Mouse (Mus musculus) lung, postnatal 4 days (tissue): ENCODE measurements around the gene Gli2.
A peak's percentile ranks its signal among the peaks of the same experiment; 100 is the strongest.

ENCODE experiments used
- DNase-seq, 2 experiments: peaks; one replicate each; pipeline ENCODE4 v3.0.0; 2021

Gli2 gene

DNA sequence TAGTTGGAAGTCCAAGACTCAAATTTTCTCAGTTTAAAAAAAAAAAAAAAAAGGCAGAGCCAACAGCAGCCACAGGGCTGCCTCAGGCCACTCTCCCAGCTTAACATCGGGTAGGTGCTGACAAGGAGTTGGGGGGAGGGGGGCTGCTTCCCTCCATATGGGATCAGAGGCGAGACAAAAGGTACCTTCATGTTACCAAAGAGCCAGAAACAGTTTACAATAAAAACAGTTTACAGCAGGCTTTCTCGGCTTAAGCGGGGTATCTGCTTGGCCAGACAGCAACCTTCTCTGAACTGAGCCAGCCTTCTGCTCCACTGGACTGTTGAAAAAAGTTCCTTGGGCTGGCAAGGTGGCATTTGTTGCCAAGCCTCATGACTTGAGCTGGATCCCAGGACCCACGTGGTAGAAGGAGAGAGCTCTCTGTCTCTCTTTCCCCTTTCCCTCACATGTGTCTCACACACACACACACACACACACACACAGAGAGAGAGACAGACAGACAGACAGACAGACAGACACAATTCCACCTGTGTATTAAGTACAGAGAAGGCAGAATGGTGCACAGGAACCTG lies 113.1 kb downstream of the Gli2 start:
- DNase-seq, result no peak

GRCm38 (mm10) chr1:118938206-118938605 lies 115.2 kb downstream of the Gli2 start:
- DNase-seq, result no peak

- peak in 1 of 2 experiments; percentile 43 for DNase-seq
Observed at GRCm38 (mm10) chr1:118936108-118936507, 117.3 kb downstream of the Gli2 start.

- DNase-seq, result no peak
Observed at GRCm38 (mm10) chr1:118935518-118935917, 117.9 kb downstream of the Gli2 start.

GRCm38 (mm10) chr1:118932167-118932566 lies 121.3 kb downstream of the Gli2 start:
- DNase-seq, result no peak

DNA sequence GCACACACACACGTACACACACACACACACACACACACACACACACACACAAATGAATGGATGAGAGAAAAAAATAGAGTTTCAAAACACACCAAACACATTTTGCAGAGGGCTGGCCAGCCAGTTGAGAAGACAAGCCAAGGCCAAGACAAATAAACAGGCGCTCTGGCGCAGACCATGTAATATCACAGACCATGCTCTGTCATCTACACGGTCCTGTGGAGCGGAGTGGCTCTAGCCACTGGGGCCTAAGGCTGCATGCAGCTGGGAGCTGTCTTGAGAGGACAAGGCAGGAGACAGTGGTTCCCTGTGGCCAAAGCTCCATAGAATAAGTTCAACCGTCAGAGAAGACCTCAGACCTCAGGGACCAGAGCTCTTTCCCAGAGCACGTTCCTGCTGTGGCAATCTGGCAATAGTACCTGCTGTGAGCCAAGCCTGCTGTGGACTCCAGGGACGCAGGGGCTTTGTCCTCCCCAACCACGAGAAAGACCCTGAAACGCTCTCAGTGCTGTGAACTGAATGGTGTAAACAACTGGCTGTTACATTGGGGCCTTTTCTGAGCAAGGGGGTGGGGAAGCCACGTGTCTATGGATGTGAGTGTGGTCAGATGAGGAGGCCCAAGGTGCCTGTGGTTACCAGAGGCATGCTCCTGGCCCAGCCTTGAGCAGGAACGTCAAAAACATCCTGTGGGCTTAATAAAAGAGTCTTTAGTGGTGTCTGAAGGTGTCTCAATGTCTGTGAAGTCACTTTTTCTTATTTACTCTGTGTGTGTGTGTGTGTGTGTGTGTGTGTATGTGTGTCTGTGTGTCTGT lies 125.7 kb downstream of the Gli2 start:
- peak; percentile 16 to 67 for DNase-seq

- DNase-seq, result no peak
Observed at GRCm38 (mm10) chr1:118926556-118926955, 126.9 kb downstream of the Gli2 start.

DNA sequence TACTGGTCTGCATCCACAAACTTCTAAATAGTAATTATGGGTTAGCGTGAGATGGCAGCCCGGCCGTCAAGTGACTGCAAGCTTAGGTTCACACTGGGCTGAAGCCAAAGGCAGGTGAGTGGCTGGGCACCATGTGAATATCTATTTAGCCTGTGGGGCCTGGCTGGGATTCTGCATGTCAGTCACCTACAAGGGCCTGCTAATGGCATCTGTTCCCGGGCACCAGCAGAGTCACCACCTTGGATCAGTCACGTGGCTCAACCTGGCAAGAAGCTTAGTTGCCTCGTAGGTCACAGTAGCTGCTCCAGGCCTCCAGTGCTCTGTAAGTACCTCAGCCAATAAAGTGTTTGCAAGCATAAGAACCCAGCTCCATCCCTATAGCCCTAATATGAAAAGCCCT lies 131.2 kb downstream of the Gli2 start:
- no peak for DNase-seq

DNA sequence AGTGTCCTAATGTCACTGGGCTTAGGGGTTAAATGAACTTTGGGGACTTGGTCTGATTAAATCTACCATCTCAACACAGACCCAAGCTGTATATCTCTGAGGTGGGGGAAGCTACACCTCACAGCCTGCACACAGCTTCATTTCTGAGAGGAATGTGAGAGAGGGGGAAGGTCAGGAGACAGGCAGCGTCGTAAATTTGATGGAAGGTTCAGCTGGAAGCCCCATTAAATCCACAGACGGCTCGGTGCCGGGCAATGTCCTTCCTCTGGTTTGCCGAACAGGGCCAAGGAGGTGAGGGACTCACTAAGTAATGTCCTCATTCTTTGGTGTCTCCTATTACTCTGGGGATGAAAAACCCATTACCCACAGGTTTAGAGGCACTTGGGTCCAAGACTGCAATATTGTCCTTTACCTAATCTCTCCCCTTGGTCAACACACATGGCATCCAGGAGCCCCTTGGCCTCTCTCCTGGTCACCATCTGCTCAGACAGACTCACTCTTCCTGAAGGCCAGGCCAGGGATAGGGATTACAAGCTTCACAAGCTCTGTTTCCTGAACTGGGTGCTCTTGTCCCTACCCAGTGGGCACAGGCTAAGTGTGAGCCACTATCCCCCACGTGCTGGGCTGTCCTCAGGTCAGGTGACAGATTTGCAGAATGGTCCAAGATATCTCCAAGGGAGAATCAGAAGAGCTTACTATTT lies 135.7 kb downstream of the Gli2 start:
- no peak for DNase-seq

DNA sequence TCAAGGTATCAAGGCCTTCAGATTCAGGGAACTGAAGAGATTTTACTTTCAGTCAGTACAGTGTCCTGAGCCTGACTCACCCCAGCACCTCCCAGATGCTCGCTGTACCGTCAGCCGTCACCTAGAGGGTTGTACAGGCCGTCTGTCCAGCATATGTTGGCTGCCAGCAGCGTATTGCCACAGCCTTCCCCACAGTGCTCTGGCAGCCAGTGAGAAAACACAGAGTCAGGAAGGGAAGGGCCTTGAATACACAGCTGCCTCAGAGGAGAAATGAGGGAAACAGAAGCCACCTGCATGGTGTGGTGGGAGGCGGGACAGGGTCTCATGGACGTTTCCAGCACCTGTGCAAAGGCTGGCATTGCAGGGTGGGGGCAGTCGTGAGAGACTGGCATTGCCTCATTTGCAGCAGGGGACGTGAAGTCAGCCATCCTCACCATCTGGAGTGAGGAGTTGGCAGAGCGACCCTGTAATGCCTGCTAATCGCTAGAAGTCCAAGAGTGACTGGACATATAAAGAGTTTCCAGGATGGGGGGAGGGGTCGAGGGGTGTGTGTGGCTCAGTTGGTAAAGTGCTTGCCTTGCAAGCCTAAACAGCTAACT lies 136.8 kb downstream of the Gli2 start:
- DNase-seq, result peak in 1 of 2 experiments; percentile 40

- peak; percentile 18 to 73 for DNase-seq
Observed at GRCm38 (mm10) chr1:118913414-118914385, 139.7 kb downstream of the Gli2 start.

- no peak for DNase-seq
Observed at GRCm38 (mm10) chr1:118912929-118913328, 140.5 kb downstream of the Gli2 start.

DNA sequence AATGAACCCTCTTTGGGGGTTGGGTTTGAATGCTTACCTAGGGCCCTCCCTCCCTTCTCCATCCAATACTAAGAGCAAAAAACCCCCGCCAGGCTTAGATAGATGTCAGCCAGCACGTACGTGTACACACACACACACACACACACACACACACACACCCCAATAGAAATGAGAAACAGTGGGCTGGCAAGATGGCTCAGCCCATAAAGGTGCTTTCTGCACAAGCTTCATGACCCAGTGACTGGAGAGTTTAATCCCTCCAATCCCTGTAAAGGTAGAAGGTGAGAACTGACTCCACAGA lies 142.0 kb downstream of the Gli2 start:
- DNase-seq, result no peak

- no peak for DNase-seq
Observed at GRCm38 (mm10) chr1:118910693-118911426, 142.6 kb downstream of the Gli2 start.

GRCm38 (mm10) chr1:118909051-118909450 lies 144.4 kb downstream of the Gli2 start:
- no peak for DNase-seq

DNA sequence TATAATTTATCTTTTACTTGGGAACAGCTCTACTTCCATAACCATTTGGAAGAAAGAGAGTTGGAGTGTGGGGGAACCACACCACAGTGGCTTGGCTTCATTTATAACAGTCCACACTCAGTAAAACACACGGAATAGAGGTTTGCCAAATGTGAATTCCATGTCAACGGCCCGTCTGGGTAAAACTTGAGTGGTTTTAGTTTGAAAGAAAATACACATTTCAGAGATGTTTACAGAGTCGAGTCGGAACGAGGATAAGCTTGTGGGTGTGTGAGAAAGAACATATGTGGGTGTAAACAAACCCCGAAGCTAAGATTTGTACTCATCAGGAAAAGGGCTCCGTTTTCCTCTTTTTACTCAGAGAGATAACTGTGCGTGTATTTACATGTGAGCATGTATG lies 145.8 kb downstream of the Gli2 start:
- DNase-seq, result no peak

DNA sequence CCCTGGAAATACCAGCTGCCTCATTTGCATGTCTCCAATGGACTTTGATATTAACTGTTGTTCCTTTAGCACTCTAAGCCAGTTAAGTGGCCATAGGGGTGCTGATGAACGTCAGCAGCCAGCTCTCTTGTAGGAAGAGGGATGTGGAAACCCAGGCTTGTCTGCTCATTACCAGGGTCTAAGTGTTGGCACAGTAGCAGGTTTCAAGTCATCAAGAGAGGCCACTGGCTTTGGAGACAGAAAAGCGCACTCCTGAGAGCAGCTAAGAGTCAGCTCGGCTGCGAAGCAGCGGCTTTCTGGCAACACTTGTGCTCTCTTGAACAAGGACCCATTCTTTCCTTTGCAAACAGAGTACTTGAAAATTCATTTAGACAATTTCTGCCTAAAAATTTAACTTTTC lies 148.1 kb downstream of the Gli2 start:
- DNase-seq, result peak in 1 of 2 experiments; percentile 65

- DNase-seq, result no peak
Observed at GRCm38 (mm10) chr1:118904909-118905308, 148.5 kb downstream of the Gli2 start.

DNA sequence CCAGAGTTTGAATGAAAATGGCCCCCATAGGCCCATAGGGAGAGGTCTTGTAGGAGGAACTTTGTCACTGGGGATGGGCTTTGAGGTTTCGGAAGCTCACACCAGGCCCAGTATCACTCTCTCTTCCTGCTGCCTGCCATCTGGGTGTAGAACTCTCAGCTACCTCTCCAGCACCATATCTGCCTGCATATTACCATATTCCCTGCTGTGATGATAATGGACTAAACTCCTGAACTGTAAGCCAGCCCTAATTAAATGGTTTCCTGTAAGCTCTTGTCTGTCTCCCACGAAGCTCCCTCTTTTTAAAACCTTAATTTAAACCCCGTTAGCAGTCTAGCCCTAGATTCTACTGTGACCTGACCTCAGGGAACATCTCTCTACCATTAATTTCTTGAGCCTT lies 149.0 kb downstream of the Gli2 start:
- DNase-seq, result no peak

GRCm38 (mm10) chr1:118903742-118904141 lies 149.7 kb downstream of the Gli2 start:
- DNase-seq, result no peak

DNA sequence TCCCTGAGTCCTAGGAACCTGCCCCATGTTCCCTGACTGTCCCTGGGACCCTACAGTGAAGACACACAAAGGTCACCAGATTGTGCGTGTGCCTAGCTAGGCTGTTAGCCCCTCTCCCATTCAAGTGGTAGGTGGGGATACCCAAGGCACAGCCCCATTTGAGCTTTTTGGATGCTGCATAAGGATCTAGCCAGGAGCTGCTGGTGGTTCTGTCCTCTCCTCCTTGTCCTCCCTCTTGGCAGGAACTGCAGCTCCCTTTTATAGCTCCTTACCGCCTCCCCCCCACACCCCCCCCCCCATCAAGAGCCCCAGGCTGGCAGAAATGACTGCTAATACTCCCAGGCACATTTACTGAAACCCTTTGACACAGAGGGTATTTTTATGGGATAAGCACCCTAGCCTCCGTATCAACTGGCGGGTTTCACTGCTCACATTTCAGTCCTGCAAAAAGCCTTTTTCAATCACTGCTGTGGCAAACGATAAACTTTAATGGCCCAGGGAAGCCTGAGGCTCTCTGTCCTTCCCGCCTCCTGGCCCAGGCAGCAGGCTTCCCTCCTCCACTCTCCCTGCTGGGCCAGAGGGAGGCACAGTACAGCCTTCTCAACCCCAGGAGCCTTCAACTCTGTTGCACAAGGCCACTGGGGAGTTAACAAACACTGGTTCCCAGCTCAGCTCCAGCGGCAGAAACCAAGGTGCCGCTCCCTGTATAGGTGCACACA lies 151.4 kb downstream of the Gli2 start:
- DNase-seq, result peak in 1 of 2 experiments; percentile 37
